ENCODE assay signal across 8 mouse cellular contexts in the genomic region with DNA sequence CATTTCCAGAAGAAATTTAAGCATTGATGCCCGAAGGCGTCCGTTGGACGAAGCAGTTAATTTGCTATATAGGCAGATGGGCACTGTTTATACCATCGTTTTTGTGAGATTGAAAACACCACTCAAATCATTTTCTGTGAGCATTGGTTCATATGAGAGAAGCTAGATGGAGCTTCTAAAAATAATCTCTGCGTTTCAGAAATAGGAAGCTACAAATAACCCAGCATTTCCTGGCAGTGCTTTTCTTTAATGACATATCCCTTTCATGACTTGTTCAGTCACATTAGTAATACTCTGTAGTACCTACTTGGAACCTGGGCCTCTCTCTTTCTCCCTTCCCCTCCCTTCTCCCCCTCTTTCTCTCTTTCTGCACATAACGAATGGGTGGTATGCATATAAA. TPM values are rescaled to one million over a fixed set of nuclear protein-coding genes. Genes with fewer than 3 reads are reported as not detected.
DNase-seq lines count a peak whose midpoint lies in the region; ATAC-seq and TF ChIP-seq lines count a peak whose summit lies in the region.

No protein-coding gene starts in this region.

- peaks cover 50% of the 10 kb centered on the region for H3K79me2 ChIP-seq in C2C12 (ENCODE audit: control insufficient read depth, insufficient read depth)

- no peak for TF ChIP-seq CTCF in C2C12 (IDR thresholded peaks at IDR 0.05; ENCODE audit: control insufficient read depth, insufficient read depth, insufficient read length)

- peaks cover 22% of the 10 kb centered on the region for H3K79me3 ChIP-seq in C2C12 (ENCODE audit: low read depth)

- 35% methylated on average over 7 of the region's 7 CpGs for WGBS in forebrain, embryonic 10.5 days
- 32% methylated on average over 7 of the region's 7 CpGs for WGBS in liver, embryonic 11.5 days

- no peaks in the 10 kb centered on the region for H3K9me3 ChIP-seq in forebrain, embryonic 10.5 days
- H3K9me3 ChIP-seq in liver, embryonic 11.5 days (ENCODE audit: control insufficient read depth, low read length) = no peaks in the 10 kb centered on the region

- H3K4me2 ChIP-seq in liver, embryonic 11.5 days = peak overlapping the region; percentile 69

- peak overlapping the region; percentile 76 for H3ac ChIP-seq in C2C12 (ENCODE audit: control insufficient read depth, insufficient read length, low read depth)

- no peak for ATAC-seq in liver, embryonic 11.5 days (replicated peaks; ENCODE audit: low FRiP score)

- H3K9ac ChIP-seq in liver, embryonic 11.5 days (ENCODE audit: low read depth, low read length) = peak overlapping the region; percentile 94

- peaks cover 19% of the 10 kb centered on the region for H3K36me3 ChIP-seq in C2C12 (ENCODE audit: control insufficient read depth, insufficient read depth)
- peaks cover 9% of the 10 kb centered on the region; the same call in 1 of the 2 replicates for H3K36me3 ChIP-seq in forebrain, embryonic 10.5 days (replicated peaks)
- no peaks in the 10 kb centered on the region for H3K36me3 ChIP-seq in liver, embryonic 11.5 days (ENCODE audit: control insufficient read depth, insufficient read depth, low read length)

- peak overlapping the region; percentile 65 for H3K4me3 ChIP-seq in C2C12 (ENCODE audit: insufficient read depth, poor library complexity, severe bottlenecking)
- H3K4me3 ChIP-seq in forebrain, embryonic 10.5 days = peak overlapping the region; percentile 78
- peak overlapping the region; percentile 86 for H3K4me3 ChIP-seq in liver, embryonic 11.5 days (ENCODE audit: low read depth, low read length)

- peaks cover 15% of the 10 kb centered on the region for H3K4me1 ChIP-seq in forebrain, embryonic 10.5 days
- peaks cover 5% of the 10 kb centered on the region; the same call in 1 of the 2 replicates for H3K4me1 ChIP-seq in liver, embryonic 11.5 days (replicated peaks; ENCODE audit: control insufficient read depth, insufficient read depth, low read length)

- peak; percentile 50 for DNase-seq in heart, adult 11 months
- no peak for DNase-seq in heart, adult 9 months (ENCODE audit: low spot score in 2 of 2)
- no peak for DNase-seq in forebrain, embryonic 10.5 days (ENCODE audit: extremely low spot score, low spot score)
- no peak for DNase-seq in liver, embryonic 11.5 days (ENCODE audit: low spot score)
- no peak for DNase-seq in right cerebral cortex, postnatal 4 days
- DNase-seq in right cerebral cortex, postnatal 36 days (ENCODE audit: low spot score in 2 of 2) = no peak
- no peak for DNase-seq in spleen, postnatal 14 days (ENCODE audit: low spot score in 2 of 2)

- no peaks in the 10 kb centered on the region for H3K27me3 ChIP-seq in C2C12 (ENCODE audit: control insufficient read depth, insufficient read depth, insufficient read length)
- H3K27me3 ChIP-seq in forebrain, embryonic 10.5 days (ENCODE audit: poor library complexity, severe bottlenecking) = peaks cover 15% of the 10 kb centered on the region
- peaks cover 12% of the 10 kb centered on the region; the same call in 1 of the 2 replicates for H3K27me3 ChIP-seq in liver, embryonic 11.5 days (replicated peaks; ENCODE audit: control insufficient read depth, insufficient read depth, low read length)

- H3K27ac ChIP-seq in forebrain, embryonic 10.5 days = peak overlapping the region; percentile 93
- H3K27ac ChIP-seq in liver, embryonic 11.5 days (ENCODE audit: low read depth, low read length) = no peak overlapping the region

TF ChIP-seq in C2C12, 6 proteins besides CTCF, POLR2A, EP300 and RAD21:
- TF ChIP-seq MYOD1 (IDR thresholded peaks at IDR 0.05; ENCODE audit: control insufficient read depth, insufficient read length, low read depth) = no peak
- no peak for TF ChIP-seq MYOG (IDR thresholded peaks at IDR 0.05; ENCODE audit: control insufficient read depth, extremely low read depth, insufficient read length)
- TF ChIP-seq CEBPB (IDR thresholded peaks at IDR 0.05; ENCODE audit: low read depth) = no peak
- TF ChIP-seq USF1 (IDR thresholded peaks at IDR 0.05; ENCODE audit: low read depth) = no peak
- no peak for TF ChIP-seq FOSL1 (IDR thresholded peaks at IDR 0.05; ENCODE audit: insufficient read depth, low read length, poor library complexity, severe bottlenecking)
- TF ChIP-seq MAX (IDR thresholded peaks at IDR 0.05) = no peak
TF ChIP-seq in C2C12: peak in this region for 0.

RNA-seq across cellular contexts. Expression of a gene that starts 0.7 kb away (rescaled TPM):
- polyA plus RNA-seq in C2C12 (2012; fragmentation: generic; extraction: Trizol) = 19.1 TPM
- polyA plus RNA-seq in forebrain, embryonic 10.5 days (2016; fragmentation: Nextera tagmentation; extraction: Ambion mirVana) = 70.8 and 74.4 TPM in 2 replicates
- polyA plus RNA-seq in liver, embryonic 11.5 days (2014; fragmentation: Nextera tagmentation; extraction: Ambion mirVana) = 42.8 and 44.1 TPM in 2 replicates

RNA-seq across cellular contexts. Expression of a gene that starts 26.0 kb away (rescaled TPM):
- 5.3 TPM for polyA plus RNA-seq in C2C12 (2012; fragmentation: generic; extraction: Trizol)
- 2.8 and 3.3 TPM in 2 replicates for polyA plus RNA-seq in forebrain, embryonic 10.5 days (2016; fragmentation: Nextera tagmentation; extraction: Ambion mirVana)
- polyA plus RNA-seq in liver, embryonic 11.5 days (2014; fragmentation: Nextera tagmentation; extraction: Ambion mirVana) = 2.3 and 2.5 TPM in 2 replicates

RNA-seq across cellular contexts. Expression of a gene that starts 36.6 kb away (rescaled TPM):
- polyA plus RNA-seq in C2C12 (2012; fragmentation: generic; extraction: Trizol) = 19.7 TPM
- 3.9 and 4.1 TPM in 2 replicates for polyA plus RNA-seq in forebrain, embryonic 10.5 days (2016; fragmentation: Nextera tagmentation; extraction: Ambion mirVana)
- 3.3 and 3.7 TPM in 2 replicates for polyA plus RNA-seq in liver, embryonic 11.5 days (2014; fragmentation: Nextera tagmentation; extraction: Ambion mirVana)
